9 mouse cellular contexts compared by ENCODE assay signal in the genomic region with DNA sequence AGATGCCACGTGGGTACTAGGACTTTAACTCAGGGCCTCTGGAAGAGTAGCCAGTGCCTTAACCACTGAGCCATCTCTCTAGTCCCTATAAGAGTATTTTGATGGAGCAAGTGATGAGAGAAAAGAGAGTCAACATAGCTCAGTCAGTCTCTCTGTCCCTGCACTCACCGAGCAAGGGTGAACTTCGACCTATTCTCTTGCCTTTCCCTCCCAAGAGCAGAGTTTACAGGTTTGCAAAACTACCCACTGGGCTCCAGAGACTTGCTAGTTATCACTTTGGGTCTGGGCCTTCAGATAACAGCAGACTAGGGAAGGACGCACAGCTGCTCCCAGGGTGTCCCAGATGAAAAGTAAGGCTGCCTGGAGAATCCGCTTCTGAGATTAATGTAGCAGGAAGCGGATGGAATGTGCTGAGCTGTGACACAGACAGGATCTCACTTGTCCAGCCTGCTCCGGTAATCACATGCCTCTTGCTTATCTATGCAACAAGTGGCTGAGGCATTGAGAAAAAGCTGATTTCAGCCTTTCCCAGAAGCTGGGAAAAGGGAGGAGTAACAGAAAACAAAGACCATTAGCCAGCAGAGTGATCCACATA. TPM values are rescaled to one million over a fixed set of nuclear protein-coding genes. Genes with fewer than 3 reads are reported as not detected.
DNase-seq lines count a peak whose midpoint lies in the region; ATAC-seq and TF ChIP-seq lines count a peak whose summit lies in the region.
"Had no signal": no experiment of that assay in that cellular context is flagged by ENCODE, and none has a peak within 500 bp of the region (broad histone marks: within the 10 kb centered on the region; RNA-seq: fewer than 3 reads in every experiment).

No protein-coding gene starts in this region.

- H3K4me3 ChIP-seq in liver, embryonic 13.5 days (replicated peaks): no peak overlapping the region
- H3K4me3 ChIP-seq in gastrocnemius, adult 2 months: no peak overlapping the region
- no peak overlapping the region for H3K4me3 ChIP-seq in forebrain, embryonic 11.5 days (ENCODE audit: low read depth, low read length)

- no peak overlapping the region for H3K4me2 ChIP-seq in liver, embryonic 13.5 days
- no peak overlapping the region for H3K4me2 ChIP-seq in forebrain, embryonic 11.5 days (ENCODE audit: low read depth, low read length, severe bottlenecking)

- DNase-seq in ovary, adult 18-20 months (ENCODE audit: low spot score): peak; percentile 58
- DNase-seq in ovary, postnatal 10 days (ENCODE audit: low spot score): no peak
- DNase-seq in heart, postnatal 4 days: peak; percentile 28
- no peak for DNase-seq in liver, embryonic 13.5 days
- DNase-seq in urinary bladder, postnatal 36 days (ENCODE audit: low spot score in 2 of 2): peak; percentile 33 to 40
- DNase-seq in gastrocnemius, postnatal 4 days (ENCODE audit: low spot score in 2 of 2): no peak
- no peak for DNase-seq in gastrocnemius, adult 2 months
- DNase-seq in forebrain, embryonic 11.5 days (ENCODE audit: low spot score): no peak
- DNase-seq: cerebellum, postnatal 25 days had no signal

- no peaks in the 10 kb centered on the region for H3K9me3 ChIP-seq in liver, embryonic 13.5 days (replicated peaks)
- no peaks in the 10 kb centered on the region for H3K9me3 ChIP-seq in forebrain, embryonic 11.5 days (ENCODE audit: control insufficient read depth, low read length)

- ATAC-seq in liver, embryonic 13.5 days (ENCODE audit: low read depth): peak; percentile 63
- ATAC-seq in forebrain, embryonic 11.5 days (replicated peaks; ENCODE audit: low FRiP score): no peak

- peak overlapping the region; percentile 16; the same call in 1 of the 2 replicates for H3K27ac ChIP-seq in liver, embryonic 13.5 days
- H3K27ac ChIP-seq in gastrocnemius, adult 2 months: no peak overlapping the region
- no peak overlapping the region for H3K27ac ChIP-seq in forebrain, embryonic 11.5 days (ENCODE audit: low read depth, low read length)

- 0 out of 2 replicates have a peak, but pooled peaks cover under 1% of the 10 kb centered on the region for H3K27me3 ChIP-seq in liver, embryonic 13.5 days
- H3K27me3 ChIP-seq in forebrain, embryonic 11.5 days (ENCODE audit: control insufficient read depth, insufficient read depth, low read length): no peaks in the 10 kb centered on the region

- H3K9ac ChIP-seq in liver, embryonic 13.5 days: no peak overlapping the region
- H3K9ac ChIP-seq in forebrain, embryonic 11.5 days (ENCODE audit: low read length): no peak overlapping the region

- H3K36me3 ChIP-seq in liver, embryonic 13.5 days: no peaks in the 10 kb centered on the region
- H3K36me3 ChIP-seq in forebrain, embryonic 11.5 days (ENCODE audit: control insufficient read depth, insufficient read depth, low read length): no peaks in the 10 kb centered on the region

- TF ChIP-seq CTCF in gastrocnemius, adult 2 months (IDR thresholded peaks at IDR 0.05): no peak

- 30% methylated on average over 7 of the region's 7 CpGs for WGBS in liver, embryonic 13.5 days (ENCODE audit: insufficient replicate concordance)
- 54% methylated on average over 7 of the region's 7 CpGs for whole genome bisulfite sequencing in forebrain, embryonic 11.5 days

- peaks cover 12% of the 10 kb centered on the region for H3K4me1 ChIP-seq in liver, embryonic 13.5 days (replicated peaks)
- peaks cover 6% of the 10 kb centered on the region; the same call in 1 of the 2 replicates for H3K4me1 ChIP-seq in forebrain, embryonic 11.5 days (replicated peaks; ENCODE audit: control insufficient read depth, insufficient read depth, low read length)

- intact Hi-C loops in gastrocnemius, adult 2 months (cut with DNase I): no loop called here

RNA-seq across cellular contexts. Expression of gene Npl, which starts 7.0 kb away (rescaled TPM):
- total RNA-seq in heart, postnatal 4 days (2021): 1 to 10 TPM; 2.5 to 3.9 TPM
- polyA plus RNA-seq in liver, embryonic 13.5 days (2015; fragmentation: Nextera tagmentation; extraction: Ambion mirVana): 8.0 and 10.1 TPM in 2 replicates
- total RNA-seq in gastrocnemius, postnatal 4 days (2021): 1 to 10 TPM; 5.2 to 5.6 TPM
- 1 to 10 TPM; 1.1 to 1.6 TPM for total RNA-seq in gastrocnemius, adult 2 months (2021)
- polyA plus RNA-seq in forebrain, embryonic 11.5 days (2014; fragmentation: Nextera tagmentation; extraction: Ambion mirVana): 12.4 and 14.3 TPM in 2 replicates

RNA-seq across cellular contexts. Expression of gene Dhx9, which starts 55.4 kb away (rescaled TPM):
- total RNA-seq in heart, postnatal 4 days (2021): 100 to 1,000 TPM; 115 to 117 TPM
- polyA plus RNA-seq in liver, embryonic 13.5 days (2015; fragmentation: Nextera tagmentation; extraction: Ambion mirVana): 15.3 and 18.6 TPM in 2 replicates
- 10 to 100 TPM; 86.7 to 95.6 TPM for total RNA-seq in gastrocnemius, postnatal 4 days (2021)
- 10 to 100 TPM; 26.1 to 29.5 TPM for total RNA-seq in gastrocnemius, adult 2 months (2021)
- 27.5 and 29.5 TPM in 2 replicates for polyA plus RNA-seq in forebrain, embryonic 11.5 days (2014; fragmentation: Nextera tagmentation; extraction: Ambion mirVana)

Comparison
In these comparisons a context has a peak if more than half of its experiments do, and no peak if none do; other contexts are left out.
1. DNase-seq: peak in ovary, adult 18-20 months (single experiment), heart, postnatal 4 days (single experiment) and urinary bladder, postnatal 36 days (2 of 2); none in ovary, postnatal 10 days (single experiment), liver, embryonic 13.5 days (single experiment), gastrocnemius, postnatal 4 days (0 of 2), gastrocnemius, adult 2 months (single experiment) and forebrain, embryonic 11.5 days (single experiment).